In genomic region chr8:70628986-70629490, GRCm38 (mm10) we compare ENCODE assay signal across 7 mouse cellular contexts. TPM values are rescaled to one million over a fixed set of nuclear protein-coding genes. Genes with fewer than 3 reads are reported as not detected.
A peak's percentile ranks its signal among the peaks of the same experiment; 100 is the strongest.
DNase-seq lines count a peak whose midpoint lies in the region; ATAC-seq and TF ChIP-seq lines count a peak whose summit lies in the region.

No protein-coding gene starts in this region.

- ATAC-seq in lung, embryonic 15.5 days (ENCODE audit: borderline replicate concordance, extremely low read depth, low FRiP score, low TSS enrichment) = no peak
- peak; percentile 1 for ATAC-seq in forebrain, embryonic 14.5 days
- ATAC-seq in limb, embryonic 12.5 days (ENCODE audit: insufficient number of reproducible peaks, insufficient read depth, low FRiP score, low TSS enrichment, low read depth) = no peak

- H3K4me2 ChIP-seq in lung, embryonic 15.5 days = peak overlapping the region; percentile 81
- peak overlapping the region; percentile 59 for H3K4me2 ChIP-seq in forebrain, embryonic 14.5 days (ENCODE audit: low read length)
- H3K4me2 ChIP-seq in limb, embryonic 12.5 days = peak overlapping the region; percentile 73

- peak overlapping the region; percentile 25; the same call in 1 of the 2 replicates for H3K27ac ChIP-seq in lung, embryonic 15.5 days
- no peak overlapping the region for H3K27ac ChIP-seq in forebrain, embryonic 14.5 days (ENCODE audit: low read depth, low read length)
- H3K27ac ChIP-seq in limb, embryonic 12.5 days = 0 out of 2 replicates have a peak overlapping the region, but pooled peaks have one; percentile 53
- H3K27ac ChIP-seq in olfactory bulb, adult 2 months (ENCODE audit: insufficient read depth, low read depth, low read length) = 0 out of 2 replicates have a peak overlapping the region, but pooled peaks have one; percentile 3

- 0 out of 2 replicates have a peak, but pooled peaks cover 3% of the 10 kb centered on the region for H3K27me3 ChIP-seq in lung, embryonic 15.5 days
- peaks cover 8% of the 10 kb centered on the region; the same call in 1 of the 2 replicates for H3K27me3 ChIP-seq in forebrain, embryonic 14.5 days (replicated peaks; ENCODE audit: control insufficient read depth, insufficient read depth, low read length)
- peaks cover 23% of the 10 kb centered on the region for H3K27me3 ChIP-seq in limb, embryonic 12.5 days

- no peaks in the 10 kb centered on the region for H3K9me3 ChIP-seq in lung, embryonic 15.5 days
- H3K9me3 ChIP-seq in forebrain, embryonic 14.5 days (replicated peaks; ENCODE audit: control insufficient read depth, low read length) = no peaks in the 10 kb centered on the region
- H3K9me3 ChIP-seq in limb, embryonic 12.5 days = no peaks in the 10 kb centered on the region

- peaks cover 35% of the 10 kb centered on the region for H3K4me1 ChIP-seq in lung, embryonic 15.5 days
- H3K4me1 ChIP-seq in forebrain, embryonic 14.5 days (ENCODE audit: control insufficient read depth, insufficient read depth, low read length) = peaks cover 3% of the 10 kb centered on the region; the same call in 1 of the 2 replicates
- H3K4me1 ChIP-seq in limb, embryonic 12.5 days (replicated peaks) = peaks cover 33% of the 10 kb centered on the region
- H3K4me1 ChIP-seq in olfactory bulb, adult 2 months (ENCODE audit: control insufficient read depth, insufficient read depth, low read length) = peaks cover 24% of the 10 kb centered on the region

- TF ChIP-seq CTCF in olfactory bulb, adult 2 months (IDR thresholded peaks at IDR 0.05; ENCODE audit: insufficient read depth, low read depth, low read length) = no peak

- peak overlapping the region; percentile 49; the same call in 1 of the 2 replicates for H3K4me3 ChIP-seq in lung, embryonic 15.5 days
- peak overlapping the region; percentile 40 for H3K4me3 ChIP-seq in forebrain, embryonic 14.5 days (ENCODE audit: low read depth, low read length)
- peak overlapping the region; percentile 54 for H3K4me3 ChIP-seq in limb, embryonic 12.5 days (replicated peaks)
- H3K4me3 ChIP-seq in olfactory bulb, adult 2 months (ENCODE audit: insufficient read depth, low read depth, low read length) = 0 out of 2 replicates have a peak overlapping the region, but pooled peaks have one; percentile 67

- no peak for TF ChIP-seq POLR2A in olfactory bulb, adult 2 months (IDR thresholded peaks at IDR 0.05; ENCODE audit: insufficient read depth, low read depth, low read length)

- peak overlapping the region; percentile 34; the same call in 1 of the 2 replicates for H3K9ac ChIP-seq in lung, embryonic 15.5 days
- H3K9ac ChIP-seq in forebrain, embryonic 14.5 days (ENCODE audit: low read length) = peak overlapping the region; percentile 61
- H3K9ac ChIP-seq in limb, embryonic 12.5 days (replicated peaks) = peak overlapping the region; percentile 59

- WGBS in lung, embryonic 15.5 days = 51% methylated on average over 7 of the region's 7 CpGs
- WGBS in forebrain, embryonic 14.5 days = 57% methylated on average over 7 of the region's 7 CpGs
- 56% methylated on average over 7 of the region's 7 CpGs for WGBS in limb, embryonic 12.5 days
- 54% methylated on average over 7 of the region's 7 CpGs for WGBS in olfactory bulb, adult 2 months

- no peak for DNase-seq in lung, adult 18-20 months
- DNase-seq in forebrain, embryonic 14.5 days (ENCODE audit: low spot score) = no peak
- DNase-seq in thymus, postnatal 10 days (ENCODE audit: low spot score in 2 of 2) = no peak
- DNase-seq in embryo, embryonic 11 days = no peak

- no peaks in the 10 kb centered on the region for H3K36me3 ChIP-seq in lung, embryonic 15.5 days
- H3K36me3 ChIP-seq in forebrain, embryonic 14.5 days (ENCODE audit: control insufficient read depth, insufficient read depth, low read length) = no peaks in the 10 kb centered on the region
- H3K36me3 ChIP-seq in limb, embryonic 12.5 days = no peaks in the 10 kb centered on the region

RNA-seq across cellular contexts. Expression of gene Gdf15, which starts 3.2 kb away (rescaled TPM):
- polyA plus RNA-seq in lung, embryonic 15.5 days (2015; fragmentation: Nextera tagmentation; extraction: Ambion mirVana) = 0.31 and 0.45 TPM in 2 replicates
- 0.16 and 0.20 TPM in 2 replicates for polyA plus RNA-seq in forebrain, embryonic 14.5 days (2014; fragmentation: Nextera tagmentation; extraction: Ambion mirVana)
- polyA plus RNA-seq in limb, embryonic 12.5 days (2016; fragmentation: Nextera tagmentation; extraction: Ambion mirVana) = 0.15 TPM in 1 of 2 replicates, not detected in the other
- polyA plus RNA-seq in olfactory bulb, adult 2 months (2012; ENCODE audit: insufficient read depth, insufficient read length, low replicate concordance, missing spikeins) = not detected in 2 replicates

RNA-seq across cellular contexts. Expression of gene Lrrc25, which starts 13.1 kb away (rescaled TPM):
- polyA plus RNA-seq in lung, embryonic 15.5 days (2015; fragmentation: Nextera tagmentation; extraction: Ambion mirVana) = 1.9 and 2.5 TPM in 2 replicates
- 0.89 and 1.9 TPM in 2 replicates for polyA plus RNA-seq in forebrain, embryonic 14.5 days (2014; fragmentation: Nextera tagmentation; extraction: Ambion mirVana)
- 0.76 and 1.2 TPM in 2 replicates for polyA plus RNA-seq in limb, embryonic 12.5 days (2016; fragmentation: Nextera tagmentation; extraction: Ambion mirVana)
- not detected in 2 replicates for polyA plus RNA-seq in olfactory bulb, adult 2 months (2012; ENCODE audit: insufficient read depth, insufficient read length, low replicate concordance, missing spikeins)

RNA-seq across cellular contexts. Expression of gene Ssbp4, which starts 20.4 kb away (rescaled TPM):
- polyA plus RNA-seq in lung, embryonic 15.5 days (2015; fragmentation: Nextera tagmentation; extraction: Ambion mirVana) = 111 and 122 TPM in 2 replicates
- 135 and 147 TPM in 2 replicates for polyA plus RNA-seq in forebrain, embryonic 14.5 days (2014; fragmentation: Nextera tagmentation; extraction: Ambion mirVana)
- 137 and 151 TPM in 2 replicates for polyA plus RNA-seq in limb, embryonic 12.5 days (2016; fragmentation: Nextera tagmentation; extraction: Ambion mirVana)
- polyA plus RNA-seq in olfactory bulb, adult 2 months (2012; ENCODE audit: insufficient read depth, insufficient read length, low replicate concordance, missing spikeins) = not detected in 2 replicates

RNA-seq across cellular contexts. Expression of gene Pgpep1, which starts 31.1 kb away (rescaled TPM):
- 38.5 and 47.7 TPM in 2 replicates for polyA plus RNA-seq in lung, embryonic 15.5 days (2015; fragmentation: Nextera tagmentation; extraction: Ambion mirVana)
- 85.7 and 101 TPM in 2 replicates for polyA plus RNA-seq in forebrain, embryonic 14.5 days (2014; fragmentation: Nextera tagmentation; extraction: Ambion mirVana)
- polyA plus RNA-seq in limb, embryonic 12.5 days (2016; fragmentation: Nextera tagmentation; extraction: Ambion mirVana) = 45.7 and 53.9 TPM in 2 replicates
- polyA plus RNA-seq in olfactory bulb, adult 2 months (2012; ENCODE audit: insufficient read depth, insufficient read length, low replicate concordance, missing spikeins) = not detected in 2 replicates

RNA-seq across cellular contexts. Expression of gene Isyna1, which starts 34.9 kb away (rescaled TPM):
- 134 TPM in 2 replicates for polyA plus RNA-seq in lung, embryonic 15.5 days (2015; fragmentation: Nextera tagmentation; extraction: Ambion mirVana)
- polyA plus RNA-seq in forebrain, embryonic 14.5 days (2014; fragmentation: Nextera tagmentation; extraction: Ambion mirVana) = 59.0 and 75.1 TPM in 2 replicates
- 177 and 180 TPM in 2 replicates for polyA plus RNA-seq in limb, embryonic 12.5 days (2016; fragmentation: Nextera tagmentation; extraction: Ambion mirVana)
- not detected in 2 replicates for polyA plus RNA-seq in olfactory bulb, adult 2 months (2012; ENCODE audit: insufficient read depth, insufficient read length, low replicate concordance, missing spikeins)
